Mouse (Mus musculus) megakaryocyte-erythroid progenitor cell, adult 5-6 weeks (primary cell): ENCODE data around the gene Rbfox3. TPM values are rescaled to one million over a fixed set of nuclear protein-coding genes. Genes with fewer than 3 reads are reported as not detected.

Experiments
- ATAC-seq: replicated peaks from 2 replicates; pipeline ENCODE4 v1.8.0; 2016; ENCODE audit warnings: mild to moderate bottlenecking, inconsistent platforms; ENCODE audit not compliant: severe bottlenecking, poor library complexity, low FRiP score, low TSS enrichment
- total RNA-seq, 2 experiments: library from RNA; stranded (forward) in 1 of 2; stranded (reverse) in 1 of 2; fragments of 200-1000, 215-1000 nt in 1 of 2; fragments of >200 nt in 1 of 2; fragmentation: Nextera tagmentation in 1 of 2; gene quantifications; 2 replicates each; pipeline ENCODE4 v1.2.3; 2014 to 2017

Gene Rbfox3
- total RNA-seq, 2 experiments from 2014 or later, result not detected

DNA sequence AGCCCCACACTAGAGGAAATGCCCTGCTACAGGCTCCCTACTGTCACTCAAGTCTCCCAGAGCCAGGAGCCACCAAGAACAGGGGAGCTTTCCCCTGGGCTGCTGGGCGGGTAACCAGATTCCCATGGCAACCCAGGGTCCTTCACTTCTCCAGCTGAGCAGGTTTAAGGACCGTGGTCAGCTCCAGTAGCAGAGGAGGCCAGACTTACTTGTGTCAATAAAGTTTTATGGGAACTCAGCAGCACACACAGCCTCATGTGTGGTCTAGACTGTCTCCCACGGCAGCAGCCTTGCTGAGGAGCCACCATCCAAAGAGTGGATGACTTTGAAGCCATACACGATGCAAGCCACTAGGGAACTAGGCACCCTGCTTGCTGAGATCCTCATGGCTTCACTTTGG is 365.7 kb downstream of the Rbfox3 start:
- no peak for ATAC-seq

DNA sequence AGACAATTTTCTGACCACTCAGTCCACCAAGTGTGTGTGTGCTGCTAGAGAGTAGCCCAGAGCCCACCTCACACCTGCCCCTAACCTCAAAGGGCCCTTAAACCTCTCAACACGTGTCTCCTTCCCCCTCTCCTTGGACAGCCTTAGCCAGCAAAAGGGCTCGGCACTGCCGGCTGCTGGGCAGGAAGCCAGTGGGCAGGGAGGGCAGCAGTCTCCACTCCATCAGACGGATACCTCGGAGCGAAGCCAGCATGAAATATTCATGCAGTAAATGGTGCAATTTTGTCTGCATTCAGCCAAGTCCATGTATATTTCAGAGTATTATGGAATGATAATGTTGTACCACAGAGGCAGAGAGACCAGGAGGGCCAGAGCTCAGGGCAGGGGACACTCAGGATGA is 366.8 kb downstream of the Rbfox3 start:
- ATAC-seq, result no peak

DNA sequence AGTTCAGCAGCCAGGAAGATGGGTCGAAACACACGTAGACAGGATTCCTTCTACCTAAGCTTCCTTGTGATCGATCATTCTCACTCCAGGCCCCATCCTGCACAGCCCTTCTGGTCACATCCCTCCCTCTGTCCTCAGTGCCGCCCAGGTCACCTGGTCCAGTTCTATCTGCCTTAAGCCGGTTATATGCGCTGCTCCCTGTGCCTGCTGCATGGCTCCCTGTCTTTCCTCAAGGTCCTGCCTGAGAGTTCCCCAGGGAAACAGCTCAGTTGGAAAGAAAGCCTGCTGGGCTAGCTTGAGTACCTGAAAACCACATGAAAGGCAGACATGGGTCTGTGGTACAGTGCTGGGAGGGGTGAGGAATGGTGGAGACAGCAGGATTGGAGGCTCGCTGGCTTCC is 368.5 kb downstream of the Rbfox3 start:
- no peak for ATAC-seq

DNA sequence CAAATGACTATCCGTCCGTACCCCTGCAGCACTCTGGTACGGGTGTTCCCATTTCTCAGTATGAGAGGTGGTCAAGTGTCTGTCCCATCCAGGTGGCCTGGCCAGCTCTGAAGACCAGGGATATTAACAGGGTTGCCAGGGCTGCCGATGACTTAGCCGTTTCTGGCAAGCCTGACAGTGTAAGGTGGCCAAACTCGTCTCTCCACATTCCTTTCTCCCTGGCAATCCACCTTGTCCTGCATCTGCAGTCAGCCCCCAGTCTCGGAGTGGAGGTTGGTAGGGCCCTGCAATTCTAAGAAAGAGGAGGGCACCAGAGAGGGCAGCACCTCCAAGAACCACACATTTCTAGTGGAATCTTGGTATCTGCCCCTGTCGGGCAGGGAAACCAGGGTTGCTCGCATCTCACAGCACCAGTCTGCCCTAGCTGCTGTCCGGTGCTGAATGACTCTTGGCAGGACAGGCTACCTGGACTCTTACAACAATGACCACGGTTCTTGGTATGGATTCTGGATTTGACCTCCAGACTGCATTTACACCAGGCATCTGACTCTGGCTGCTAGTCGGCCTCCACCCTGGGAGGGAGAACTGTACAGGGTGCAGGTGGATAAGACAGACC is 370.9 kb downstream of the Rbfox3 start:
- ATAC-seq, result no peak

DNA sequence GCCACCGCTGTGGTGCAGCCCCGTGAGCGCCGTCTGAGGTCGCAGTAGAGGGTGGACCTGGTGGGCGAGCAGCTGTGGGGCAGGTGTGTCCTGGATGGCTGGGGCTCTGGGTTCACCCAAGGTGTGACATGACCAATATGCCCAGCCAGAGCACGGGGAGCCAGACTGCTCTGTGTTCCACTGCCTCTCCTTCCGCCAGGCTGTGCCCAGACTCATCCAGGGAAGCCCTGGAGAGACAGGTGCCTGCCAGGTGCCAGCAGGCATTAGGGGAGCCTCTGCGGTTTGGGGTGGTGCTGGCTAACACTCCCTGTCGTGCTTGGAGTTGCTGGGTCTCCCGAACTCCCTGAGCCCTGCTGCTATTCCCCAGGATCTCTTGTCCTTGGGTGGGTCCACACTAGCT is 373.4 kb downstream of the Rbfox3 start:
- ATAC-seq, result no peak

DNA sequence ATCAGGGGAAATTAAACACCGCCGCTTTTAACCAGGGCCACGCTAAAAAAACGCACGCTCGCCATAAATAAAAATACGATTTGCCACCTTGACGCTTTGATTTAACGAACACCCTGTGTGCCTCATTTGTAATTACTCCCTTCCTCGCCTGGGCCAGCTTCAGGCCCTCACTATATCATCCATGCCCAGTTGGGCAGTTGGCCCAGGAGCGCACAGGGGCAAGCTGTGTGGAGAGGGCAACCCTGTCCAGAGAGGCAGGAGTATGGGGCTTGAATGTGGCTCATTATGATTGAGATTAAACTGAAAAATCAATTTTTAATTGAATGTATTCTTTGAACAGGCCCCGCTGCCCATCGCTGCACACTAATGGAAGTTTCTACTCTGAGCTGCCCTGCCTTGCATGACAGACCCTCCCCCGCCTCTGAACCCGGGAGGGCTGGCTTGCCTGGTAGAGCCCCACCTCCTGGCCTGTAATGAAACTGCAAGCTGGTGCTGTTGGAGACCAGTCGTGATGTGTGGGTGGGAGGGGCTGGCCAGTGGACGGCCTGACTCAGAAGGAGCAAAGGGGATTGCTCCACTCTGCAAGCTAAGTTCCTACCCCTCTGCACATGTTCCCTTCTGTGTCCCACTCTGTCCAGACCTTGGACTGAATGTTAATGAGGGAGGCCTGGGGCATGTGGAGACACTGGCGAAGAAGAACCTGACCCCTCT is 376.9 kb downstream of the Rbfox3 start:
- peak; percentile 16; the same call in 1 of the 2 replicates for ATAC-seq

DNA sequence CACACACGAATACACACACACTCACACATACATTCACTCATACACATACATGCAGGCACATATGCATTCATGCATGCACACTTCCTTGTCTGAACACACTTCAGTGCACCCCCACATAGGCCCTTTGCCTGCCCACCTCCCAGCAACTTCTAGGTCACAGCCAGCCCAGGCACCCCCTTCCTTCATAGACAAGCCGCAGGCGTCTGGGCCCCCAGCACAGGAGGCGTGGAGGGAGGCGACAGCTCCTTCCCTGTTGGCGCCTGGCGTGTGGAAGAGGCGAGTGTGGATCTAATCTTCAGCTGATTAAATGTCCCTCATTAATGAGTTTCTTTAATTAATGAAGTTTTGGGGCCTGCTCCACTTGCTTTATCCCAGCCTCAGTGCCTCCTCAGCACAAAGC is 381.1 kb downstream of the Rbfox3 start:
- no peak for ATAC-seq

DNA sequence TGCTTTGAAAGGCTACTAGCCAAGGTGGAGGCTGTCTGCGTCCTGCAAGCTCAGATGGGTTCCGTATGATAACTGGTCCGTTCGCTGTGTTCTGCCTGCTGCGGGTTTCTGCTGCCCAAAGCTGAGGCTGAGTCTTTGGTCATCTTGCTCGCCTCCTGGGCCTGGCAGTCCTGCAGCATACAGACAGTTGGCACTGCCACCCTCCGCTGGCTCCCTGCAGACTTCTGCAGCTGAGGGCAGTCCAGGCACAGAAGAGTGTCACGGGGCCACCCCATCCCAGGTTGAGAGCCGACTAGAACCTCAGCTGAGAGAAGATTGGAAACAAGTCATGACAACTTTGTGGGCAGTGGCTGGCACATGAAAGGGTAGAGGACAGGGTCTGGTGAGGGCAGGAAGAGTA is 382.6 kb downstream of the Rbfox3 start:
- no peak for ATAC-seq

DNA sequence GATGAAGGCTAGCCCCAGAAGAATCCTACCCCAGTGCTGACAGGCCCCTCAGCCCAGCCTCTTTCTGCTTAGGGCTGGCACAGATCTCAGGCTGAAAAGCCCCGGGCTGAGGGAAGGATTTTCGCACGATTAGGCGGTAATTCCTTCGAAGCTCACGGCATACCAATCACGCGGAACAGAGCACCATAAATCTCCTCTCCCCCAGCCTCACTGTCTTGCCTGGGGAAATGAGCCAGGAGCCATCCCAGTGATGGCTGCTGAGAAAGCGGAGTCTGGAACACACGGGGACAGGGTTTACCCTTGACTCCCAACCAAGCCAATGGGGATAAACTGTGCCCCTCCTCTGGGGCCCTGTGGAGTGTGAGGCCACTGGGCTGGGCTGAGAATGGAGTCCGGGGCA is 386.3 kb downstream of the Rbfox3 start:
- ATAC-seq, result no peak

DNA sequence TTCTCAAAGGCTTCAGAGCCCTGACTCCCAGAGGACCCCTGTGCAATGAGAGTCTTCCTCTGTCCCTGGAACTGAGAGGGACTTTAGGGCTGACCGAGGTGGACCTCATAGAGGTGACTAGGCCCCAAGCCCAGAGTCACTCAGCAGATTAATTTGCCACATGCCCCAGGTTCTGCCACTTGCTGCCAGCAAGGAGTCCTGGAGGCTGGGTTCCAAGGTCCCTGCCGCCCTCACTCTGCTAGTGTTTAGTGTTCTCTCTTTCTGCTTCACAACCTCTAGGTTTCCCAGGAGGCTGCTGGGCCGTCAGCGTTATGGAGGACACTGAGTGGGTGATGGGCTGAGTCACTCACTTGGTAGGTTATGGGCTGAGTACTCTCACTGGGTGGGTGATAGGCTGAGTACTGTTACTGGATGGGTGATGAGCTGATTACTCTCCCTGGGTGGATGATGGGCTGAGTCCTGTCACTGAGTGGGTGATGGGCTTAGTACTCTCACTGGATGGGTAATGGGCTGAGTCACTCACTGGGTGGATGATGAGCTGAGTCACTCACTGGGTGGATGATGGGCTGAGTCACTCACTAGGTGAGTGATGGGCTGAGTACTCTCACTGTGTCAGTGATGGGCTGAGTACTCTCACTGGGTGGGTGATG is 387.8 kb downstream of the Rbfox3 start:
- no peak for ATAC-seq

DNA sequence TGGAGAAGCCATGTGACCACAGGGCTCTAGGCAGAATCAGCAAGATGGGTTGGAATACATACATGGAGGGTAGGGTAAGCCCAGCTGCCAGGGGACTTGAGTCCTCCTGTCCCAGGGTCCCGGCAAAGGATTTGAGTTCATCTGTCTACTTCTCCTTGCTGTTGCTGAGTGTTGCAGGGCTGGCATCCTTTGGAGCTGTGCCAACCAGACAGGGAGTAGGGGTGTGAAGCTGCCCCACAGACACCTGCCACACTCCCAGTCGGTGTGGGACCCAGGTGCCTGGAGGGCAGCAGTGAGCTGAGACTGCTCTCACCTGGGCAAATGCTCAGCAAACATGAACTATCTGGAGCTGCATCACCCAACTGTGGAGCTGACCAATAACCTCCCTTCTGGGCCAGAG is 390.5 kb downstream of the Rbfox3 start:
- no peak for ATAC-seq

DNA sequence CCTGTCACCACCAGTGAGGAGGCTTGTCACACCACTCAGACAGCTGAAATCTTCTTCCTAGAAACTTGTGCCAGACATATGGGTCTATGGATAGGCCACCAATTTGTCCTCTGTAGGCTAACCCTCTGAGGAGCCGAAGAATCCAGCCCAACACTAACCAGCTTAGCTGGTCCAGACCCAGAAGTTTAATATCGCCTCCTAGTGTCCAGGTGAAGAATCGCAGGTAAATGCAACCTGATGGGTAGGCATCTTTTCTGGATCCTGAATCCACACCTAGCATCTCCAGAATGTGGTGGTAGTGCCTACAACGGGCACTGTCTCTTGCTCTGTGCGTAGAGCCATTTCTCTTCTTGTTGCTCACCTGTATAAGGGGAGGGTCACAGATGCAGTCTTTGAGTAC is 391.1 kb downstream of the Rbfox3 start:
- no peak for ATAC-seq

DNA sequence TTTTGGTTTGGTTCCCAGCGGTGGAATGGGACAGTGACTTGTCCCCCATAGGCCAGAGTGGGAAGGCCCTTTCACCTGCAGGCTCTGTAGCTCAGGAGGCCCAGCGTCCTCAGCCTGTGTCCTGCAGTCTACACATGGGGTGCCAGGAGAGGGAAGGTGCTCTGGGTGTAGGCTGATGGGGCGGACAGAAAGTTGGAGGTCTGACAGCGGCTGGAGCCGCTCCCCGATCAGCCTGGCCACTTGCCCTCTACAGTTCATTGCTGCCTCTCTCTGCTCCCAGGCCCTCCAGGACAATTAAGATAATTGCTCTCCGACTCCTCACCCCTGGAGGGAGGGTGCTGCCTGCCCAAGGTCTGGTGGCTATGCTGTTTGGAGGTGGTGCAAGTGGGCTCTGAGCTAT is 392.7 kb downstream of the Rbfox3 start:
- no peak for ATAC-seq

DNA sequence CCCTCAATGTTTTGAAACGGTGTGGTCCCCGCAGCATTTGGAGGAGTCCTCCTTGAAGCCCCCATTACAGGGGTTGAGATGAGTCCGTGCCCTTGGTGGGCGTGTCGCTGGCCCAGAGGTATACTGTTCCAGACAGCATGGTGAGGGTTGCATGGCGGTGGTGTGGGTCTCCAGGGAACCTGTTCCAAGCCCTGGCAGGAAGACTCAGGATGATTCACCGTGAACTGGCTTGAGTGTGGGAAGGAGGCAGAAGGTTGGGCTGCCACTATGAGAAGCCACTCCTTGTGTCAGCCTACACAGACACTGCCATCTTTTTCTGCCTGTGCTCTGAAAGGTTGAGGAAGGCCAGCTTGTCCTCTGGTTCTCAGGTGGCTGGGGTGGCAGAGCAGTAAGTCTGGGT is 393.5 kb downstream of the Rbfox3 start:
- no peak for ATAC-seq

DNA sequence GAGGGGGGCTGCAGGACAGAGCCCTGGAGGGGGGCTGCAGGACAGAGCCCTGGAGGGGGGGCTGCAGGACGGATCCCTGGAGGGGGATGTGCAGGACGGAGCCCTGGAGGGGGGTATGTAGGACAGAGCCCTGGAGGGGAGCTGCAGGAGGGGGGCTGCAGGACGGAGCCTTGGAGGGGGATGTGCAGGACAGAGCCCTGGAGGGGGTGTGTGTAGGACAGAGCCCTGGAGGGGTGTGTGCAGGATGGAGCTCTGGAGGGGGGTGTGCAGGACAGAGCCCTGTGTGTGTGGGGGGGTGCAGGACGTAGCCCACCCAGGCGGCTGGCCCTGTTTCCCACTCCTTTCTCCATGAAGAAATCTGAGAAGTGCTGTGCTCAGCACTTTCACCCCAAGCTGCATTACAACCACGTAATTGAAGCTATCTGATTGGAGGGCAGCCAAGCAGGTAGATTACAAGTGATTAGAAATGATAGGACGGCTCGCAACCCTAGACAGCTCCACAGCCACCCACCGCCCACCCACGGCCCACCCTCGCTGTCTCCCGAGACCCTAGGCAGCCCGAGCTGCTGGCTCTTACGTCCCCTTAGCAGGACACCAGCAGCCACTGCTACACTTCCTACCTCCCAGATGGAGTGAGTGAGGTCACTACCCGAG is 399.0 kb downstream of the Rbfox3 start:
- no peak for ATAC-seq

DNA sequence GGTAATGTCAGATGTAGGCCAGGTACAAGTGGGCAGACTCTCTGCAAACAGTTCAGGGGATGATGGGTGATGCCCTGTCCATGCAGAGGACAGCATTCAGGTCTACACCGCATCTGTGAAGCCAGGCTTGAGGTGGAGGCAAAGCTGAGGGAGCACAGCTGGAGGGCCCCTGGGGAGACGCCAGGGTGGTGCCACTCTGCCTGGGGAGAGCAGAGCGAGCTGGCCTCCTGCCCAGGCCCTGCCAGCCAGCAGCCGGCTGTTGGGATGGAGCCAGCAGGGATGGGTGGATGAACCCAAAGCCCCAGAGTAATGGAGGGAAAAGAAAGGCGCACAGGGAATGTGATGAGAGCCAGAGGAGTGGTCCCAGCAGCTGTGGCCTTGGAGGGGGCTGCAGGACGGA is 399.5 kb downstream of the Rbfox3 start:
- no peak for ATAC-seq

DNA sequence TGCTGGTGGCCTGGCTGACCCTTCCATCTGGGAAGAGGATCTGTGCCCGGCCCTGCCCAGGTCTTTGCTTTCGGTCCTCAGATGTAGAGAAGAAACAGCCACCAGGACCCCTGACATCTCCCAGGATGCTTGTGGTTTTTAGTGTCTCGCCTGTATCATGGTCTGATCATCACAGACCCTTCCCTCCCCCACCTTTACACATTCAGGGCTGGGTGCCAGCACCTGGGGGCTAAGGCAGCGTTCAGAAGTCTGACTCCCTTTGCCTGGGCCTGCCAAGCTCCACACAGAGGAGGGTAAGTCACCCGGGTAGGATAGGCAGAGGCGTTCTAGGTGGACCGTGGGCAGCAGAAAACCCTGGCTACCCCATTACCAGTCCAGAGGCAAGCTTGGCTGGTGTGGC is 403.1 kb downstream of the Rbfox3 start:
- ATAC-seq, result no peak

DNA sequence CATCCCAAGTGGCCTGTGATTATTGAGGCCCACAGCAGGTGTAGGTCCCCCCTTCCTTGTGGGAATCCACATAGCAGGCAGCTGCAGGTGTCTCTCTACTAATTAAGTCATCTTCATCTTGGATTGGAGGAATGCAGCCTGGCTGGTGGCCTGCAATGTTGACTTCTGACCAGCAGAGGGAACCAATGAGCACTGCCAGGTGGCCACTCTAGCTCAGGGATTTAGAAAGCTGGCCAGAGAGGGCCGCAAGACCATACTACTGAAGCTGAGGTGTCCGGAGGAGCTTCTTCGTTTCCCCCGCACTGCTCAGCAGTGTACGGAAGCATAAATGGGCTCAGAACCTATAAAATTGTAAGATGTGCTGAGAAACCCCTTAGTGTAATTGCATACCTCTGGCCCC is 403.5 kb downstream of the Rbfox3 start:
- peak; percentile 24; the same call in 1 of the 2 replicates for ATAC-seq

DNA sequence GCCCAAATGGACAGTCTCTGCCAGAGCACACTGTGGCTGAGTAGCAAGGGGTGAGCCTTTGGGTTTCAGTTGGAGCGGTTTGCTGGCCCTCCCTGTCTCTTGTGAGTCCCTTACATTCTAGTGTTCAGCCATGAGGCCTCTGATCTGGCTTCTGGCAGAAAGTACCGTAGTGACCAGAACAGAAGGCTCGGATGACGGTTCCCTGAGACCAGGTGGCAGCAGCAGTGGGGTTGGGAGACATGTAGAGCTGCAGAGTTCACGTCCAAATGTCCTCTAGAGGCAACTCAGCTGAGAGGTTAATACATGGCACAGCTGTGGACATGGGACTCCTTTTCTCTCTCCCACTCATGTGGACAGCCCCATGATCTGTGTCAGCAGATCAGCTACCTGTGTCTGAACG is 404.3 kb downstream of the Rbfox3 start:
- no peak for ATAC-seq

DNA sequence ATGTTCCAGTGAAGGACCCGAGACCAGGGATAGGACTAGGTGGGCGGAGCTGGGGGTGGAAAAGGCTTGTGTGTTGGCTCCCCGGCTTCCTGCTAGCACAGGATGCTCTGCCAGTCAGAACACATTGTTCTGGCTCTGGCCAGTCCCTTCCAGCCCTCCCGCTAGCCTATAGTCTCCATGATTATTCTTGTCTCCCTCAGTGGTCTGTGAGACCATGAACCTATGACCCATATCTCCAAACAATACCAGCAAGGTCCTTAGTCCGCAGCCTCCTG is 407.3 kb downstream of the Rbfox3 start:
- ATAC-seq, result no peak
